Mouse (Mus musculus) embryo, embryonic 10.5 days (tissue): Measurements from ENCODE around the gene Itpkb.

Experiments used
- DNase-seq: peaks from one replicate; pipeline ENCODE4 v3.0.0-alpha.2; 2015; ENCODE audit warnings: low spot score

The Itpkb gene

GRCm38 (mm10) chr1:180343434-180344210 is 13.3 kb downstream of the Itpkb start:
- no peak for DNase-seq

- DNase-seq, result no peak
Measured at GRCm38 (mm10) chr1:180345098-180345497, 14.8 kb downstream of the Itpkb start.

- no peak for DNase-seq
Measured at GRCm38 (mm10) chr1:180347059-180347458, 16.8 kb downstream of the Itpkb start.

GRCm38 (mm10) chr1:180347907-180348306 is 17.6 kb downstream of the Itpkb start:
- no peak for DNase-seq

GRCm38 (mm10) chr1:180349090-180349489 is 18.8 kb downstream of the Itpkb start:
- DNase-seq, result no peak

DNA sequence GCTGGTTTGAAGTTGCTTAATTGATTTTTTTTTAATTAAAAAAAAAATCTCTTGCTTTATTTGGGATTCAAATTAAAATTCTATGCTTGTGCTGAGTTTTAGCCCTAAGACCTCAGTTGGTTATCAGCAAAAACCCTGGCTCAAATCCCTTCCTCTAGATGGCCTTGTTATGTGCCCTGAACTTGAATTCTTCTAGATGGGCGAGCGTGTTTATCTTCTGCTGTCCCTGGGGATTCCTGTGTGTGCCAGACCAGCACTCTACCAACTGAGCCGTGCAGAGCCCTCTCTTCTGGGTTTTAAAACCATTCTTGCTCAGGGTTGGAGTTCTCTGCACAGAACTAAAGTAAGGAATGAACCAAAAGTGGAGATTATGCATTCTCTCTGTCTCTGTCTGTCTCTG is 22.0 kb downstream of the Itpkb start:
- DNase-seq, result no peak

DNA sequence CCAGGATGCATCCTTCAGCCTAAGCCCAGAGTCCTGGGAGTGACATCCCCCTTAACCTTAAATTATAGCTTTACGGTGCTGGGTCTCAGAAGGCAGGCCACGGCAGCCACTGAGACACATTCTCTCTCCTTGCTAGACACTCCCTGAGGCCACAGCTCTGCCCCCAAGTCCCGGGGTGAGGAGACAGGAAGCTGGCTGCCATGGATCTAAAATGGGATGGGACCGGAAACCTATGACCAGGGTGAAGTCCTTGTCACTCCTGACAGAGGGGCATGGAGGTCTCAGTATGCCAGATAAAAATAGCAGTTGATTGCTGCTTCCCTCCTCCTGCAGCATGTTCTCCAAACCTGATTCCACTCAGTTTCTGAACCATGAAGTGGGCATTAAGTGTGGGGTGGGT is 23.8 kb downstream of the Itpkb start:
- DNase-seq, result no peak

DNA sequence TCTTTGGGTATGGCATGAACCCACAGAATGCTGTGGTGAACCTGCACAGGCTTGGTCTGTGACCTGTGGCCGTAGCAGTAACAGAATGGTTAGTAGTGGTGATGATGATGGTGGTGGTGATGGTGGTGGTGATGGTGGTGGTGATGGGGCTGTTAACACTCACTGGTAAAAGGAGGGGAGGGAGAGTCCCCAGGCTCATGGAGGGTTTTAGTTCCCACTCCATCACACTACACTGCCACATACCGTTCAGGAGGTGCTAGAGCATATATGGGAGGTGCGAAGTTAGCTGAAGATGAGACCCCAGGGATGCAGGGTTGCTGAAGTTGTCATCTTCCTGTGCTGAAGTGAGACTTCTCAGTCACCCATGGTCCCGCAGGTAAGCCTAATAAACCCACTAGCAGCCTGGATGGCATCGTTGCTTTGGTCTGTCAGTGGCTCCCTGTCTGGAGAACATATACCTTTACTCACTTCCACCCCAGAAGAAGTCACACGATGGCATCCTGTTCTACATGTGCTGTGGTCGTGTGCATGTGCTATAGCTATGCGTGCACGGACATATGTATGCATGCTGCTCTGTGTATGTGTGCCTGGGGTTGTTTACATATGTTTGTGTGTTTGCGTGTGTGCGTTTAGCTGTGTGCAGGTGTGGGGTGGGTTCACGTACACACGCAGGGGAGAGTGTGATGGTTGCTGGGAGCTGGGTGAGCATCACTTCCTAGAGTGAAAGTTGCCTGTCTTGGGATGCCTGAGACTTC is 24.9 kb downstream of the Itpkb start:
- no peak for DNase-seq

DNA sequence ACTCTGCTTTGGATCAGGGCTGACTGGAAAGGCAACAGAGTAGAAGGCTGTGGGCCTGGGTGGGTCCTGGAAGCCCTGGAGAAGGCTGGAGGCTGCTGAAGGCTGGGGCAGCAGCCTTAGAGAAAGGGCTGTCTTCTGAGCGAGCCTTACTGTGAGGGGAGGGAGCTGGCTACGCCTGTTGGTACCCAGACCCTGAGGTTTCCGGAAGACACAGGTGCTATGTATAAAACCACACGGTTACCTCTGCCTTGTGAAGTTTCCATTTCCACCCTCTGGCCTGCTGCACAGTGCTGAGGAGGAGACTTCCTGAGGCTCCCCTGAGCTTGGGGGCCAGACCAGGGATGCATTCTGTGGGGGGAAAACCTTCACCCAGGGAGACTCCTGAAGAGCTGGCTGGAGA is 25.9 kb downstream of the Itpkb start:
- DNase-seq, result no peak

DNA sequence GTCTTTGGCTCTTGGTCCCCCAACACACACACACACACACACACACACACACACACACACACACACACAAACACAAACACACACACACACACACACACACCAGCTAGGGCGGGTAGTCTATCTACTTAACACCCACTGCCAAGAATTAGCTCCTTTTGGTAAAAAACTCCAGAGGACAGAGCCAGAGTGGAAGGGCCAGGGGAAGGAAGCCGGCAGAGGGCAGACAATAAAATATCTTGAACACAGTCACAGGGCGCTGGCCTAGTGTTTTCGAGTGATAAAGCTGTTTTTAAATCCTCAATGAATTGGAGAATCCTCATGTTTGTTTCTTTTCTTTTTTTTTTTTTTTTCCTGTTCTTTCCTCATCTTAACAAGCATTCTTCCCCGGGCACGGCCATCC is 26.6 kb downstream of the Itpkb start:
- no peak for DNase-seq

DNA sequence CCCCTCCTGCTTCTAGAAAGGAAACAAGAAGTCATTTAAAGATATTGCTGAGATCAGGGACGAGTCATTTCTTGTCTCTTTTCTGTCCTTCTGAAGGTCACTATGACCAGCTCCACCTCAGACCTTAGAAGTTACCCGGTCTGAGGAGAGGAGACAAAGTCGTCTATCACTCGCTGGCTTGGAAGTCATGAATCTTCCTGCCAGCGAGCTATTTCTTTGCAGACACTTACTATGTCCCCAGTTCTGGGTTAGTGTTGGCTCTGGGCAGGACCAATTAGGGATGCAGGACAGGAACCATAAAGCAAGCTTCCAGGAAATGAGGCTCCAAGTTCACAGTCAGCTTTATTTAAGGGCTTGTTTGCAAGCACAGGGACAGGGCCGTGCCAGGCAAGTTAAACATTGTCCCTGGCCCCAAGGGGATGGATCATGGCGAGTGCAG is 27.6 kb downstream of the Itpkb start:
- no peak for DNase-seq

GRCm38 (mm10) chr1:180358466-180358865 is 28.2 kb downstream of the Itpkb start:
- no peak for DNase-seq

DNA sequence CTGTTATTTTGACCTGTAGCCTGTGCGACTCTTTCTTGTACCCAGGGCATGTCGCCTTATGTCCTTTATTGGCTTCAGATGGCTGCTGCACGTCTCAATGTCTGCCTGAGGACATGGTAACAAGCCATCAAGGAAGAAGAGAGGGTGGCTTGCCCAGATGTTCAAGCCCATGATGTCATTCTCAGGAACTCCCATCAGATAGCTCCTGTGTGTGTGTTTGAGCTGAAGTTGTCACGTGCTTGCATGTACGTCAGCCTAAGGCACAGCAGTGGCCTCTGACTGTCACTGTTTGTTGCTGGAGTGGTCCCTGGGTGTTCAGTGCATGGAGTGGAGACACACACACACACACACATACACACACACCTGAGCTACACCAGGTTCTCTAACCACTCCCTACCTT is 29.0 kb downstream of the Itpkb start:
- DNase-seq, result no peak

GRCm38 (mm10) chr1:180362176-180362575 is 31.9 kb downstream of the Itpkb start:
- DNase-seq, result no peak

DNA sequence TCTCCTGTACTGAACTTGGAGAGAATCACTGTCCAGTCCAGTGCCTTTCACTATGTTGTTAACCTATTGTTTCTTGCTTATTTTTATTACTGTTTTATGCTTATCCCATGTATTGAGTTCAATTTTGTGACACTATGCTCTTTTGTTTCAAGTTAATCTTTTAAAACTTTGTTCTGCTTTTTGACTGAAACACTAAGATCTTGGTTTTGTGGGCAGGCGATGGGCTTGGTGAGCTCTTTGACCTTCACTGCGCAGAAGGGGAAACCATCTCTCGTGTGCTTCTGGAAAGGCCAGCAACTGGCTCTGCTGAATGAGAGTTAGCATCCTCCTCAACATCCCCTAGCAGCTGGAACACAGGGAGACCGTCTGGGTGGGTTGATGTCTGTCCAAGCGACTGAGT is 32.6 kb downstream of the Itpkb start:
- no peak for DNase-seq

GRCm38 (mm10) chr1:180363317-180363716 is 33.0 kb downstream of the Itpkb start:
- no peak for DNase-seq

DNA sequence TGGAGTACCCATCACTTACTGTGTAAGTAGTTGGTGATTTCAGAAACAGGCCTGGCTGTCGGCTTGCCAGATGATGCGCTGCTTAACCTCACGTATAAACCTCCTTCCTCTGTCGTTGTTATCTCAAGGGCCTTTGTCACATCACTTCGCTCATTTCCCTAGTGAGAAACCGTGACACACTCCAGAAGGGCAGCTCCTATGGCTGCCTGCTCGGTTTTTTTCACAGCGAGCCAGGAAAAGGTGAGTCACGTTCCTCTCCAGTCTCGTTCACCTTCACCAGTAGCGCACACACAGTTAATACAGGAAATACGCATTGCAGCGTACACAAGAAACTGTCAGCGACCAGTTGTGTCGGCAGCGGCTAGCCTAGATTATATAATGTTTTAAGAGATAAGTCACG is 33.7 kb downstream of the Itpkb start:
- no peak for DNase-seq

- no peak for DNase-seq
Measured at GRCm38 (mm10) chr1:180364720-180365119, 34.4 kb downstream of the Itpkb start.

- DNase-seq, result peak; percentile 97
Measured at GRCm38 (mm10) chr1:180365180-180365810, 35.0 kb downstream of the Itpkb start.

GRCm38 (mm10) chr1:180365983-180366811 is 35.9 kb downstream of the Itpkb start:
- DNase-seq, result no peak

- DNase-seq, result no peak
Measured at GRCm38 (mm10) chr1:180367045-180367619, 36.8 kb downstream of the Itpkb start.

GRCm38 (mm10) chr1:180367626-180368025 is 37.3 kb downstream of the Itpkb start:
- no peak for DNase-seq
